Mouse (Mus musculus) liver, postnatal 0 days (tissue): ENCODE measurements around the gene Mgat2.

Source experiments
- CTCF ChIP-seq: sonication (generic); IDR thresholded peaks from 2 replicates; pipeline ENCODE4 v1.5.1; 2016; ENCODE audit warnings: antibody characterized with exemption, low read depth
- EP300 ChIP-seq: IDR thresholded peaks from 2 replicates; pipeline ENCODE4 v1.6.1; 2016; ENCODE audit warnings: antibody characterized with exemption, low read depth, mild to moderate bottlenecking

DNA sequence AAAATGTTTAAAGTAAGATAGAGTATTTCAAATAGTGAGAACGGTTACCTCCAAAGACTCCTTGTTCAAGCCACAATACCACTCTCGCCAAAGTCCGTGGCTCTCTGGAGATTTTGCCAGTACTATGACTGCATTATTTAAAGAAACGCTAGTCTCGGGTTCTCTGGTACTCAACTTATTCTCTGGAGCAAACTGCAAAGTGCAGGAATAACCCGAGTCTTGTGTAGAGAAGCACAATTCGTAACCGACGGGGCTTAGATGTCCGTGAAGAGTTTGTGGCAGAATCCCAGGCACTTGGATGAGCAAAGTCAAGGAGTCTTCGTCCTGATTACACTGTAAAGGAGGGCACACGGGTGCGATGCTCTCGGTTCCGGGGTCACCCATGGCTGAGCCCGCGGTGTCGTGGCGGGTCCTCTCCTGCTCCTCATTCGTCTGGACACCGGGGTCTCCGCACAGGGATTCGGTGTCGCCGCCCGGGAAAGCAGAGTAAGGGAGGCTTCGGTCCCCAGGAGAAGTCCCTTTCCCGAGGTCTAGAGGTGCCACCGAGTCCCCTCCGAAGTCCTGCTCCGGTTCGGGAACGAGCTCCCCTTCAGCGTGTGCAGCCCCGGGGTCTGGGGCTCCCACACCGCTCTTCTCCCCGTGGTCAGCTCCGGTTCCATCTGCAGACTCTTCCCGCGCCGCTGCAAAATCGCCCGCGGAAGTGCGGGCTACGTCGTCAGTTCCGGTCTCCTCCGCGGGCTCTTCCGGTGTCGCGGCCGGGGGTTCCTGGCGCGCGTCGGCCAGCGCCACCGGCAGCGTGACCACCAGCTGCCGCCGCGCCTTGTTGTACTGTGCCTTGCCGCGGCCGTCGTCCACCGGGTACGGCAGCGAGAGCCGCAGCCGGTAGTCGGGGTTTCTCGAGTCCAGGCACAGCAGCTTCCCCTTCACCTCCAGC, 12.8 kb downstream of the Mgat2 start, which contains the start of gene Gm49383:
- TF ChIP-seq CTCF (no peak), EP300 (no peak)
